Mouse (Mus musculus): ENCODE measurements around the gene 4930568D16Rik. TPM values are rescaled to one million over a fixed set of nuclear protein-coding genes. Genes with fewer than 3 reads are reported as not detected.

The 4930568D16Rik gene
- polyA plus RNA-seq, 1 experiment, result not detected

- Histone ChIP-seq H3K4me1 (ENCODE audit: control insufficient read depth, insufficient read depth, low read length) (no peaks in the 10 kb centered on the region), H3K27me3 (replicated peaks; ENCODE audit: control insufficient read depth, insufficient read depth, low read length) (no peaks in the 10 kb centered on the region), H3K27ac (ENCODE audit: insufficient read depth, low read depth, low read length) (no peak overlapping the region), H3K4me3 (ENCODE audit: insufficient read depth, low read depth, low read length) (no peak overlapping the region), H3K36me3 (ENCODE audit: control insufficient read depth, insufficient read depth, low read length) (no peaks in the 10 kb centered on the region)
- no peak for DNase-seq
- WGBS, result 44% methylated on average over 1 of the region's 1 CpGs
- no peak for TF ChIP-seq POLR2A (IDR thresholded peaks at IDR 0.05; ENCODE audit: low read depth, low read length)
- TF ChIP-seq CTCF (conservative IDR thresholded peaks at IDR 0.05; ENCODE audit: insufficient read depth, insufficient read length, low read depth, low read length), result no peak
Measured at GRCm38 (mm10) chr2:35308166-35308565, 59.4 kb downstream of the 4930568D16Rik start.

Other genes with a start within 250 kb of the 4930568D16Rik start
- gene Rab14, start 166.6 kb downstream of the 4930568D16Rik start, polyA plus RNA-seq (2012; rRNA removed), result 149 and 170 TPM in 2 replicates
- gene Gsn, start 111.3 kb downstream of the 4930568D16Rik start, polyA plus RNA-seq (2012; rRNA removed), result 269 and 357 TPM in 2 replicates
- gene Stom, start 30.8 kb downstream of the 4930568D16Rik start, polyA plus RNA-seq (2012; rRNA removed), result 16.0 and 18.8 TPM in 2 replicates
- gene 4930402F06Rik, start 29.4 kb upstream of the 4930568D16Rik start, polyA plus RNA-seq (2012; rRNA removed), result not detected in 2 replicates
- 4.6 and 6.1 TPM in 2 replicates for gene Ggta1, start 95.5 kb upstream of the 4930568D16Rik start, polyA plus RNA-seq (2012; rRNA removed)
- gene Dab2ip, start 190.5 kb upstream of the 4930568D16Rik start, polyA plus RNA-seq (2012; rRNA removed), result 32.9 and 42.9 TPM in 2 replicates

All from kidney, adult 2 months (tissue).